Mouse (Mus musculus) midbrain, embryonic 16.5 days (tissue): ENCODE results near the gene Szt2. TPM values are rescaled to one million over a fixed set of nuclear protein-coding genes. Genes with fewer than 3 reads are reported as not detected.

Source experiments
- ATAC-seq: fragments of 200-750 bp; cut with Nextera tagmentation; 2 replicates; pipeline ENCODE4 v1.8.0; 2017; ENCODE audit warnings: moderate TSS enrichment
- H3K27ac ChIP-seq: fragments of 300-500 bp; sonication (generic); 2 replicates; pipeline ENCODE4 v1.5.1; 2014; ENCODE audit warnings: mild to moderate bottlenecking, low read length, mixed read lengths
- H3K27me3 ChIP-seq: fragments of 300-500 bp; sonication (generic); 2 replicates; pipeline ENCODE4 v1.6.1; 2014; ENCODE audit warnings: low read depth, low read length, mixed read lengths; ENCODE audit not compliant: control insufficient read depth, insufficient read depth
- H3K36me3 ChIP-seq: fragments of 300-500 bp; sonication (generic); 2 replicates; pipeline ENCODE4 v1.6.1; 2014; ENCODE audit warnings: mild to moderate bottlenecking, low read length, moderate library complexity, mixed read lengths; ENCODE audit not compliant: control insufficient read depth, insufficient read depth
- H3K4me1 ChIP-seq: fragments of 300-500 bp; sonication (generic); 2 replicates; pipeline ENCODE4 v1.6.1; 2014; ENCODE audit warnings: mild to moderate bottlenecking, low read length, mixed read lengths; ENCODE audit not compliant: control insufficient read depth, insufficient read depth
- H3K4me2 ChIP-seq: fragments of 300-500 bp; sonication (generic); 2 replicates; pipeline ENCODE4 v1.6.1; 2014; ENCODE audit warnings: mild to moderate bottlenecking, low read length, mixed read lengths
- H3K4me3 ChIP-seq: fragments of 300-500 bp; sonication (generic); 2 replicates; pipeline ENCODE4 v1.5.1; 2014; ENCODE audit warnings: low read depth, mild to moderate bottlenecking, low read length, moderate library complexity, mixed read lengths
- H3K9ac ChIP-seq: fragments of 300-500 bp; sonication (generic); 2 replicates; pipeline ENCODE4 v1.6.1; 2014; ENCODE audit warnings: low read depth, low read length, mixed read lengths
- H3K9me3 ChIP-seq: fragments of 300-500 bp; sonication (generic); replicated peaks from 2 replicates; pipeline ENCODE4 v1.6.1; 2014; ENCODE audit warnings: mild to moderate bottlenecking, low read length, mixed read lengths; ENCODE audit not compliant: control insufficient read depth, poor library complexity, severe bottlenecking
- WGBS: fragments of 180-500 bp; shearing (Covaris S2); extraction: QIAGEN DNeasy Blood & Tissue Kit; methylation state at CpG from one replicate; pipeline ENCODE4 v1.1.7; 2014; 5-methylcytosine and 5-hydroxymethylcytosine counted together
- polyA plus RNA-seq: library from polyadenylated mRNA; unstranded; fragments of >200 nt; fragmentation: Nextera tagmentation; extraction: Ambion mirVana; gene quantifications from 2 replicates; pipeline ENCODE4 v1.2.1, GENCODE M21; 2015

Gene Szt2
- polyA plus RNA-seq, 1 experiment from 2014 or later: 8.7 TPM

DNA sequence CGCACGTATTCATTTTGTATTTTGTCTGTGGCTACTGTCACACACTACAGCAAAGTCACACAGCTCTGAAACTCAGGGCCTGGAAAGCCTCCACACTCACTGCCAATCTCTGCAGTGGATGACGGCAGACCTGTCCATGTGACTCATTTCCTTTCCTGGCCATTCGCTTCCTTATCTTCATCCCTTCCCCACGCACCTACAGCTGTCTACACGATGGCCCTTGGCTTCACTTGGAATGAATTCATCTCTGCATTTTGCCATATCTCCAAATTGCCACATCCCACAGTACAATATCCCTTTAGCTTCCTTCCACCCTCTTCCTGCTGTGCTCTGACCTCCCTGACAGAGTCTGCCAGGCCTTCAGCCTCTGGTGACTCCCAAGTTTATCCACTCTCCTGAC lies 14.6 kb downstream of the Szt2 start:
- H3K9me3 ChIP-seq: no peaks in the 10 kb centered on the region
- no peak for ATAC-seq
- H3K36me3 ChIP-seq: peaks cover 59% of the 10 kb centered on the region
- no peak overlapping the region for H3K4me3 ChIP-seq
- no peak overlapping the region for H3K27ac ChIP-seq
- 92% methylated on average over 6 of the region's 6 CpGs for WGBS
- no peak overlapping the region for H3K9ac ChIP-seq
- no peaks in the 10 kb centered on the region for H3K27me3 ChIP-seq
- no peak overlapping the region for H3K4me2 ChIP-seq
- H3K4me1 ChIP-seq: no peaks in the 10 kb centered on the region

GRCm38 (mm10) chr4:118390146-118390545 lies 18.9 kb downstream of the Szt2 start:
- no peak for ATAC-seq
- no peaks in the 10 kb centered on the region for H3K4me1 ChIP-seq
- H3K27me3 ChIP-seq: no peaks in the 10 kb centered on the region
- H3K36me3 ChIP-seq: peaks cover 67% of the 10 kb centered on the region
- no peaks in the 10 kb centered on the region for H3K9me3 ChIP-seq
- no peak overlapping the region for H3K27ac ChIP-seq
- no peak overlapping the region for H3K4me3 ChIP-seq
- 91% methylated on average over 11 of the region's 11 CpGs for WGBS
- no peak overlapping the region for H3K9ac ChIP-seq
- no peak overlapping the region for H3K4me2 ChIP-seq

GRCm38 (mm10) chr4:118387316-118387715 lies 21.8 kb downstream of the Szt2 start:
- no peak overlapping the region for H3K4me2 ChIP-seq
- no peaks in the 10 kb centered on the region for H3K9me3 ChIP-seq
- WGBS: 96% methylated on average over 8 of the region's 8 CpGs

GRCm38 (mm10) chr4:118383271-118383670 lies 25.8 kb downstream of the Szt2 start:
- Histone ChIP-seq H3K9me3 (no peaks in the 10 kb centered on the region), H3K4me3 (no peak overlapping the region), H3K27ac (no peak overlapping the region), H3K4me2 (no peak overlapping the region), H3K27me3 (no peaks in the 10 kb centered on the region), H3K36me3 (peaks cover 70% of the 10 kb centered on the region), H3K4me1 (no peaks in the 10 kb centered on the region), H3K9ac (no peak overlapping the region)
- 97% methylated on average over 7 of the region's 7 CpGs for WGBS
- ATAC-seq: no peak

More at GRCm38 (mm10) chr4:118387316-118387715, 21.8 kb downstream of the Szt2 start:
- Histone ChIP-seq H3K36me3 (peaks cover 70% of the 10 kb centered on the region), H3K27me3 (no peaks in the 10 kb centered on the region), H3K27ac (no peak overlapping the region), H3K9ac (no peak overlapping the region), H3K4me3 (no peak overlapping the region), H3K4me1 (no peaks in the 10 kb centered on the region)
- ATAC-seq: no peak

GRCm38 (mm10) chr4:118375999-118376398 lies 33.1 kb downstream of the Szt2 start:
- Histone ChIP-seq H3K4me2 (no peak overlapping the region), H3K36me3 (peaks cover 73% of the 10 kb centered on the region), H3K27me3 (no peaks in the 10 kb centered on the region), H3K4me3 (no peak overlapping the region), H3K27ac (no peak overlapping the region), H3K4me1 (no peaks in the 10 kb centered on the region), H3K9me3 (no peaks in the 10 kb centered on the region), H3K9ac (no peak overlapping the region)
- ATAC-seq: no peak
- WGBS: 96% methylated on average over 6 of the region's 6 CpGs

GRCm38 (mm10) chr4:118371822-118372221 lies 37.3 kb downstream of the Szt2 start:
- H3K36me3 ChIP-seq: peaks cover 51% of the 10 kb centered on the region
- WGBS: 94% methylated on average over 13 of the region's 13 CpGs
- no peaks in the 10 kb centered on the region for H3K9me3 ChIP-seq
- no peak overlapping the region for H3K4me2 ChIP-seq
- no peak for ATAC-seq
- no peaks in the 10 kb centered on the region for H3K27me3 ChIP-seq
- H3K27ac ChIP-seq: no peak overlapping the region
- no peak overlapping the region for H3K4me3 ChIP-seq
- no peaks in the 10 kb centered on the region for H3K4me1 ChIP-seq
- no peak overlapping the region for H3K9ac ChIP-seq

GRCm38 (mm10) chr4:118368616-118369015 lies 40.5 kb downstream of the Szt2 start:
- Histone ChIP-seq H3K4me2 (no peak overlapping the region), H3K4me3 (no peak overlapping the region), H3K36me3 (peaks cover 46% of the 10 kb centered on the region), H3K27ac (no peak overlapping the region), H3K9ac (no peak overlapping the region), H3K4me1 (no peaks in the 10 kb centered on the region), H3K9me3 (no peaks in the 10 kb centered on the region), H3K27me3 (no peaks in the 10 kb centered on the region)
- no peak for ATAC-seq
- WGBS: 92% methylated on average over 3 of the region's 3 CpGs

DNA sequence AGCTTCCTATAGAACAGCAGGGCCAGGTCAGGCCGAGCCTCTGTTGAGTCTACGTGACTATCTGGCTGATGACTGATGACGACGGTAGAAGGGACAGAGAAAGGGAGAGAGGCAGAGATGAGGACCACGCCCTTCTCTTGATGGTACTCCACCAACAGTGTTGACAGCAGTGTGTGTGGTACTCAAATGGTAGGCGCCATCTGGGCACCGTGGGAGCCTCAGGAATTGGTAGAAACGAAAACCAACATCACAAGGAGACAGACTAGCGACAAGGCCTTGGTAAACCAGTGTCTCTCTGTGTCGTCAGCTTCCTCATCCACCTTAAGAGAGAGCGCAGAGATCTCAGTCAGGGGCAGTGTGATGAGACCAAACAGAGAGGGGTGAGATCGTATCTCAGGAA lies 41.5 kb downstream of the Szt2 start:
- no peaks in the 10 kb centered on the region for H3K4me1 ChIP-seq
- peaks cover 45% of the 10 kb centered on the region for H3K36me3 ChIP-seq
- no peak overlapping the region for H3K4me3 ChIP-seq
- H3K9me3 ChIP-seq: no peaks in the 10 kb centered on the region
- H3K9ac ChIP-seq: no peak overlapping the region
- H3K4me2 ChIP-seq: no peak overlapping the region
- WGBS: 95% methylated on average over 12 of the region's 12 CpGs
- H3K27me3 ChIP-seq: no peaks in the 10 kb centered on the region
- no peak overlapping the region for H3K27ac ChIP-seq
- no peak for ATAC-seq

GRCm38 (mm10) chr4:118365991-118366390 lies 43.1 kb downstream of the Szt2 start:
- H3K27ac ChIP-seq: no peak overlapping the region
- no peak overlapping the region for H3K4me3 ChIP-seq
- H3K4me2 ChIP-seq: no peak overlapping the region
- whole genome bisulfite sequencing: 90% methylated on average over 14 of the region's 14 CpGs
- no peaks in the 10 kb centered on the region for H3K9me3 ChIP-seq
- peaks cover 36% of the 10 kb centered on the region for H3K36me3 ChIP-seq
- H3K9ac ChIP-seq: no peak overlapping the region
- no peak for ATAC-seq
- no peaks in the 10 kb centered on the region for H3K4me1 ChIP-seq
- H3K27me3 ChIP-seq: no peaks in the 10 kb centered on the region

DNA sequence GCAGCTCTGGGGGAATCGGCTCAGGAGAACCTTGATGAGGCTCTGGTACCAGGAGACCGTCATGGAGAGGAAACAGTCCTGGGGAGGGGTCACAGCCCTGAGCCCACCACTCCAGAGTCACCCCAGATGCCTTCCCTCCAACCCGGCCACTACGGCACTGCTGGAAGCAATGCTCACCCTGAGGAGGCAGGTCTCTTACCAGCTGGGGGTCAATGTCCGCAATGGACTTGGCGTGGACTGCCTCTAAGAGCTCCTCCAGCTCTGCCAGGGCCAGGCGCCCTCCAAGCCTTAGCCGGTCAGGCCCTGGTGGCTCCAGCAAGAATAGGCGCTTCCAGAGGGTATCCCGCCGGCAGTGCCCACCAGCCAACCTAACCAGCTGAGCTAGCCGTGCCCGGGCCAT lies 44.4 kb downstream of the Szt2 start:
- no peaks in the 10 kb centered on the region for H3K9me3 ChIP-seq
- no peak overlapping the region for H3K27ac ChIP-seq
- H3K27me3 ChIP-seq: no peaks in the 10 kb centered on the region
- no peak overlapping the region for H3K4me2 ChIP-seq
- H3K4me3 ChIP-seq: no peak overlapping the region
- ATAC-seq: no peak
- H3K4me1 ChIP-seq: peaks cover 7% of the 10 kb centered on the region
- WGBS: 96% methylated on average over 13 of the region's 13 CpGs
- H3K36me3 ChIP-seq: peaks cover 36% of the 10 kb centered on the region
- no peak overlapping the region for H3K9ac ChIP-seq
